Mouse (Mus musculus): ENCODE data around the gene Amacr. TPM values are rescaled to one million over a fixed set of nuclear protein-coding genes. Genes with fewer than 3 reads are reported as not detected.
A peak's percentile ranks its signal among the peaks of the same experiment; 100 is the strongest.

Gene Amacr
- polyA plus RNA-seq (2014; fragmentation: Nextera tagmentation; extraction: Ambion mirVana), result 14.3 and 14.6 TPM in 2 replicates

DNA sequence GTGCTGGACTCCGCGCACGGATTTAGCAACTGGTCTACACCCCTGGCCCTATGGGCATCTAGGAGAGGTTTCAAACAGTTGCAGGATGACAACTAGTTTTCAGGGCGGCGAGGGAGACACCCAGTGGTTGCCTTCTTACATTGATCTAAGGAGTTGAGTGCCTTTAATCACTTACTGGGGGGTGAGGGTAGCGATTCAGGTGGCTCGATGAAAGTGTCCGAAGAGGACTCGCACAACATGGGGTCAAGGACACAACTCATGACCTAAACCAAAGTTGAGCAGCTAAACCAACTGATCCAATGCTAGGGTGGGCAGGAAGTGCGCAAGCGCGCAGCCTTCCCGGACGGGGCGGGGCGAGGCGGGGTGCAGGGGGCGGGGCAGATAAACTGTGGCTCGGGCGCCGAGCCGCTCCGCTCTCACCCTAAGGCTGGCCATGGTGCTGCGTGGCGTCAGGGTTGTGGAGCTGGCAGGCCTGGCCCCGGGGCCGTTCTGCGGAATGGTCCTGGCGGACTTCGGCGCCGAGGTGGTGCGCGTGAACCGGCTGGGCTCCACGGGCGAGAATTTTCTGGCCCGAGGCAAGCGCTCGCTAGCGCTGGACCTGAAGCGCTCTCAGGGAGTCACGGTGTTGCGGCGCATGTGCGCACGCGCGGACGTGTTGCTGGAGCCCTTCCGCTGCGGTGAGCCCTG is at the start of gene Amacr:
Amacr (plus strand) TSS at position 380 of the 687 bp plus-strand sequence.
- Histone ChIP-seq H3K9ac (peak within 1 kb of the TSS; percentile 70), H3K4me2 (peak within 1 kb of the TSS; percentile 81), H3K27me3 (ENCODE audit: insufficient read depth, low read length) (no peaks in the 10 kb centered on the region), H3K4me3 (ENCODE audit: low read depth, low read length) (peak within 1 kb of the TSS; percentile 69), H3K27ac (ENCODE audit: low read depth) (peak within 1 kb of the TSS; percentile 83), H3K4me1 (ENCODE audit: insufficient read depth) (no peaks in the 10 kb centered on the region), H3K36me3 (ENCODE audit: insufficient read depth) (no peaks in the 10 kb centered on the region), H3K9me3 (ENCODE audit: low read depth, low read length) (no peaks in the 10 kb centered on the region)
- DNase-seq (peak; percentile 95), ATAC-seq (ENCODE audit: insufficient read depth) (peak; percentile 100)
- WGBS, result under 1% methylated on average over 52 of the region's 52 CpGs
- peak; percentile 53 for TF ChIP-seq CTCF (IDR thresholded peaks at IDR 0.05; ENCODE audit: low read depth)

DNA sequence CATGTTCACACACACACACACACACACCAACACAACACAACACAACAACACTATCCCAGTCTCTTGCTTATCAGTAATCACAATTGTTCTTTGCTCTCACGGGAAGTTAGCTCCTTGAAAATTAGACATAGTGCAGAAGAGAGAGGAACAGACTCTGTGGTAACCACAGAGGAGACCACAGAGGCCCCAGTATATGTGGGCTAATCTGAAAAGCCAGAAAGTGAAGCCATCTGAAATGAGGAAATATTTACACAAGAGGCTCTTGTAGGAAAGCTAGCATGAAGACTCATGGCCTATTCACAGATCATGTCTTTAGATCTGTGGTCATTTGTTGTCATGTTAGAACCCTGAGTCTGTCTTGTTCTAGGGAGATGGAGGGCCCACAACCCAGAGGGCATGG is 47.6 kb upstream of the Amacr start:
- no peak overlapping the region for H3K4me2 ChIP-seq
- no peak overlapping the region for H3K27ac ChIP-seq (ENCODE audit: low read depth)
- no peak for TF ChIP-seq CTCF (IDR thresholded peaks at IDR 0.05; ENCODE audit: low read depth)
- no peak overlapping the region for H3K9ac ChIP-seq
- 50% methylated on average over 1 of the region's 1 CpGs for WGBS
- no peaks in the 10 kb centered on the region for H3K36me3 ChIP-seq (ENCODE audit: insufficient read depth)
- H3K4me1 ChIP-seq (ENCODE audit: insufficient read depth), result no peaks in the 10 kb centered on the region
- no peak overlapping the region for H3K4me3 ChIP-seq (ENCODE audit: low read depth, low read length)
- no peaks in the 10 kb centered on the region for H3K27me3 ChIP-seq (ENCODE audit: insufficient read depth, low read length)
- no peak for DNase-seq
- no peaks in the 10 kb centered on the region for H3K9me3 ChIP-seq (ENCODE audit: low read depth, low read length)
- ATAC-seq (ENCODE audit: insufficient read depth), result no peak

DNA sequence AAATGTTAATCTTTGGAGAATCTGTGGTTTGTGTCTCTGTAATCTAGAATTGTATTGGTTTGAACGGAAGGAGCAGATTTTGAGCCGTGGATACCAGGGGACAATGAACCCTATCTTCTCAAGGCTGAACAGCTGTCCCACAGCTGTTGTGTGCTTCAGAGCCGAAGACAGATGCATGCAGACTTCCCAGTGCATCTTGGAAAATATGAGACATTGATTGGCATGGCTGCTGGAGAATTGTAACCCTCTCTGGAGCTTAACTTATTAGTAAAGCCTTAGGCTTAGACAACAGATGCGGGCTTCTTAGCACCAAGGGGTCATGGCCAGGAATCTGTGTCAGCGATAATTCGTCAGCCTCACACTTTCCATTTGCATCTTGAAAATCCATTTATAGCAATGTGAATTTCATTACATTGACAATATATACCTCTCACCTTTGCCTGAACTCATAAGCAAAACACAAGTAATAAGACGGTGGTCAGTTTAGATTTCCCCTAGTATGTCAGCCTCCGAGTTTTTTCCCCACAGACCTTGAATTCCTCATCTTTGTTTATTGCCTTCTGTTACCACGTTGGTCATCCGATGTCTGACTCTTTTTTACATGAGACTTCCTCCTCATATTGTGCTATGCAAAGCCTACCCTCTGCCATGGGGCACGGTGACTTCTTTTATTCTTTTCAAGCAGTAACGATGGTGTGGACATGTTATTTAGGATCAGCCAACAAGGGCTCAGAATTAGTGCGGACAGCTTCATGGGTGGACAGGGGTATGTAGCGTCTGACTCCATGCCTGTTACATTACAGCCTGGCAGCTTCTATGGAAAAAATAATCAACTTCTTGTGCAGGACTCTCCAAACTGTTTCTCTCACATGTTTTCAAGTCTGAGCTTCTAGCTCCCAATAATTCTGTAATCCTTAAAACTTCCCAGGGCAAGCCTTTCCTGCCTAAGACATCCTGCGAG is 41.1 kb upstream of the Amacr start:
- WGBS, result 52% methylated on average over 15 of the region's 15 CpGs
- no peaks in the 10 kb centered on the region for H3K4me1 ChIP-seq (ENCODE audit: insufficient read depth)
- H3K36me3 ChIP-seq (ENCODE audit: insufficient read depth), result no peaks in the 10 kb centered on the region
- no peak for TF ChIP-seq CTCF (IDR thresholded peaks at IDR 0.05; ENCODE audit: low read depth)
- H3K4me3 ChIP-seq (ENCODE audit: low read depth, low read length), result no peak overlapping the region
- H3K27me3 ChIP-seq (ENCODE audit: insufficient read depth, low read length), result no peaks in the 10 kb centered on the region
- no peaks in the 10 kb centered on the region for H3K9me3 ChIP-seq (ENCODE audit: low read depth, low read length)
- peak; percentile 36 for DNase-seq
- no peak for ATAC-seq (ENCODE audit: insufficient read depth)
- no peak overlapping the region for H3K4me2 ChIP-seq
- no peak overlapping the region for H3K9ac ChIP-seq
- no peak overlapping the region for H3K27ac ChIP-seq (ENCODE audit: low read depth)

DNA sequence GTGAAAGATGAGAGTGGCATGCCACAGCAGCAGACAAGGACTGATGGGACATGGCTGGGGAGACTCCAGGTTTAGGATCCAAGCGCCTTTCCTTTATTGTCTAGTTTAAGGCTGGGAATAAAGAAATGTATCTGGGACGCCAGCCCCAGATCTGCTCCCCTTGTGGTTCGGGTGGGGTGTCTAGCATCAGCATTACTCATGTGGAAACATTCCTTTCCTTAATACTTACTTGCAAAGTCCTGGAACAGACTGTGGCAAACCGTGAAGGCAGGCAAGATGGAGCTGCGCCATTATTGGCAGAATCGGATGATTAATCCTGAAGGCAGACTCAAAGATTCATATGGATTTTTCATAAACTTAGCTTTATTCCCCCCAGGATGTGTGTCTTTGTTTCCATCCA is 39.7 kb upstream of the Amacr start:
- no peak for TF ChIP-seq CTCF (IDR thresholded peaks at IDR 0.05; ENCODE audit: low read depth)
- H3K9me3 ChIP-seq (ENCODE audit: low read depth, low read length), result no peaks in the 10 kb centered on the region
- H3K27me3 ChIP-seq (ENCODE audit: insufficient read depth, low read length), result no peaks in the 10 kb centered on the region
- no peak overlapping the region for H3K27ac ChIP-seq (ENCODE audit: low read depth)
- no peak overlapping the region for H3K4me2 ChIP-seq
- no peaks in the 10 kb centered on the region for H3K4me1 ChIP-seq (ENCODE audit: insufficient read depth)
- DNase-seq (no peak), ATAC-seq (ENCODE audit: insufficient read depth) (no peak)
- 79% methylated on average over 6 of the region's 6 CpGs for WGBS
- no peak overlapping the region for H3K4me3 ChIP-seq (ENCODE audit: low read depth, low read length)
- no peaks in the 10 kb centered on the region for H3K36me3 ChIP-seq (ENCODE audit: insufficient read depth)
- no peak overlapping the region for H3K9ac ChIP-seq

DNA sequence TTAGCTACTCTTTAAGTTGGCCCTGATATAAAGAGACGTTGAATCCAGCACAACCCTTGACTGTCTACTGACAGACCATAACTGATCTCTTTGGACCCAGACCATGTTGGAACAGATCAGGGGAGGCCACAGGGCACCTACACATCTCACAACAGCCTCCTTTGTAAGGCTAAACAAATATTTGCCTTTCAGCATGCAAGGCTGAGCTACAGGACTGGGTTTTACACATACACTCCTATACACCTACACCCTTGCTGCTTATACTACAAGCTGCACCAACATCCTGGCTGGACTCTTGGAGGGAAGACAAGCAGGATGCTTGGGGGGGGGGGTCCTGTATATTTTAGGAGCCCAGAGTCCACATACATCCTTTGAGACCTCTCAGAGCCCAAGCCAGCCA is 33.7 kb upstream of the Amacr start:
- WGBS, result 52% methylated on average over 1 of the region's 1 CpGs
- no peaks in the 10 kb centered on the region for H3K9me3 ChIP-seq (ENCODE audit: low read depth, low read length)
- H3K4me1 ChIP-seq (ENCODE audit: insufficient read depth), result no peaks in the 10 kb centered on the region
- no peak overlapping the region for H3K27ac ChIP-seq (ENCODE audit: low read depth)
- H3K36me3 ChIP-seq (ENCODE audit: insufficient read depth), result no peaks in the 10 kb centered on the region
- no peak overlapping the region for H3K9ac ChIP-seq
- no peak overlapping the region for H3K4me3 ChIP-seq (ENCODE audit: low read depth, low read length)
- no peak for DNase-seq
- H3K27me3 ChIP-seq (ENCODE audit: insufficient read depth, low read length), result no peaks in the 10 kb centered on the region
- ATAC-seq (ENCODE audit: insufficient read depth), result no peak
- H3K4me2 ChIP-seq, result no peak overlapping the region
- TF ChIP-seq CTCF (IDR thresholded peaks at IDR 0.05; ENCODE audit: low read depth), result no peak

DNA sequence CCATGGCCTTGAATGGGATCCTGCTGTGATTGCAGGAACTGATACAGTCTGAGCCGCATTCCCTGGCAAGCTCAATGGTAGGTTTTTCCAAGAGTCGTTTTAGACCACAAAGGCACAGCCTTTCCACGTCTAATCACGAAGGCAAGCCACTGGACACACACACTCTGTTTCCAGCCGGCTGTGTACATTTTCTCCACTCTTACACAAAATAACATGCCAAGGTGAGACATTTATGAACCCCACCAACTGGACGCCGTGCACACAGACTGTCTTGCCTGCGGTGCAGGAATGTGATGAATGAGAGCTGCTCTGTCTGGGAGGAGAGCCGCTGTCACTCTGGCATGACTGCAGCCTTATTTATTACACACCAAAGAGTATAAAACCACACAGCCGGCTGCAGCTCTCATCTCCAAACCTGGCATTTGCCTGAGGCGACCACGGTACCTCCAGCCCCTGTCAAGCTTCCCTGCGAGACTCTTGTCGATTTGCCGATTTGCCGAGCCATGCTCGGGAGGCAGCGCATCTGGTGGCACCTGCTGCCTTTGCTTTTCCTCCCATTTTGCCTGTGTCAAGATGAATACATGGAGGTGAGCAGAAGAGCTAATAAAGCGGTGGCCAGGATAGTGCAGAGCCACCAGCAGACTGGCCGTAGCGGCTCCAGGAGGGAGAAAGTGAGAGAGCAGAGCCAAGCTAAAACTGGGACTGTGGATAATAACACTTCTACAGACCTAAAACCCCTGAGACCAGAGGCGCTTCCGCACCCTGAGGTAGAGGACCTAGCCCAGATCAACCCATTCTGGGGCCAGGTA is 29.4 kb upstream of the Amacr start, which contains the start of gene C1qtnf3:
C1qtnf3 (plus strand) TSS at position 382 of the 809 bp plus-strand sequence.
- no peak within 1 kb of the TSS for H3K27ac ChIP-seq (ENCODE audit: low read depth)
- no peak for TF ChIP-seq CTCF (IDR thresholded peaks at IDR 0.05; ENCODE audit: low read depth)
- ATAC-seq (ENCODE audit: insufficient read depth) (no peak), DNase-seq (no peak)
- no peak within 1 kb of the TSS for H3K4me2 ChIP-seq
- no peaks in the 10 kb centered on the region for H3K27me3 ChIP-seq (ENCODE audit: insufficient read depth, low read length)
- no peaks in the 10 kb centered on the region for H3K9me3 ChIP-seq (ENCODE audit: low read depth, low read length)
- no peak within 1 kb of the TSS for H3K9ac ChIP-seq
- WGBS, result 65% methylated on average over 23 of the region's 23 CpGs
- no peaks in the 10 kb centered on the region for H3K36me3 ChIP-seq (ENCODE audit: insufficient read depth)
- H3K4me3 ChIP-seq (ENCODE audit: low read depth, low read length), result no peak within 1 kb of the TSS
- H3K4me1 ChIP-seq (ENCODE audit: insufficient read depth), result no peaks in the 10 kb centered on the region

Measured in lung, embryonic 14.5 days (tissue).